Mouse (Mus musculus) MEL (cell line): ENCODE results near the gene Rnf145.

Source experiments
- CTCF ChIP-seq, 3 experiments: IDR thresholded peaks in 2 of 3; conservative IDR thresholded peaks in 1 of 3; 2 replicates each; pipeline ENCODE4 v1.5.1; 2011 to 2012; ENCODE audit warnings: low read length in 3 of 3, low read depth in 2 of 3, mild to moderate bottlenecking in 2 of 3, improper control_type of control experiment in 1 of 3, inconsistent platforms in 1 of 3, mixed read lengths in 1 of 3, moderate library complexity in 1 of 3; ENCODE audit not compliant: control insufficient read depth in 1 of 3, insufficient read depth in 1 of 3, poor library complexity in 1 of 3, severe bottlenecking in 1 of 3
- GATA1 ChIP-seq: IDR thresholded peaks from 2 replicates; pipeline ENCODE4 v1.6.1; 2011; ENCODE audit warnings: low read depth, low read length, improper control_type of control experiment
- MYC ChIP-seq: IDR thresholded peaks from 2 replicates; pipeline ENCODE4 v1.6.1; 2011; ENCODE audit warnings: low read depth, mild to moderate bottlenecking, low read length, improper control_type of control experiment, moderate library complexity
- NELFE ChIP-seq: IDR thresholded peaks from 2 replicates; pipeline ENCODE4 v1.6.1; 2011; ENCODE audit warnings: low read depth, low read length, improper control_type of control experiment
- NRF1 ChIP-seq: IDR thresholded peaks from 2 replicates; pipeline ENCODE4 v1.6.1; 2014; ENCODE audit warnings: low read depth, mild to moderate bottlenecking, inconsistent platforms, low read length, improper control_type of control experiment, moderate library complexity; ENCODE audit not compliant: poor library complexity, insufficient read depth, severe bottlenecking
- POLR2A ChIP-seq, 2 experiments: IDR thresholded peaks; 2 replicates each; pipeline ENCODE4 v1.6.1; 2011 to 2012; ENCODE audit warnings: low read length in 2 of 2, mild to moderate bottlenecking in 2 of 2, control low read depth in 1 of 2, improper control_type of control experiment in 1 of 2, low read depth in 1 of 2, moderate library complexity in 1 of 2; ENCODE audit not compliant: control insufficient read depth in 1 of 2, insufficient read depth in 1 of 2, poor library complexity in 1 of 2
- TAL1 ChIP-seq: IDR thresholded peaks from 2 replicates; pipeline ENCODE4 v1.6.1; 2012; ENCODE audit warnings: mild to moderate bottlenecking, inconsistent platforms, low read length, moderate library complexity, mixed read lengths
- USF1 ChIP-seq: IDR thresholded peaks from 2 replicates; pipeline ENCODE4 v1.6.1; 2014; ENCODE audit warnings: low read depth, mild to moderate bottlenecking, inconsistent platforms, low read length, improper control_type of control experiment, moderate library complexity
- ZC3H11A ChIP-seq: IDR thresholded peaks from 2 replicates; pipeline ENCODE4 v1.6.1; 2012; ENCODE audit warnings: low read depth, mild to moderate bottlenecking, inconsistent platforms, low read length, improper control_type of control experiment
- ZNF384 ChIP-seq: IDR thresholded peaks from 2 replicates; pipeline ENCODE4 v1.6.1; 2012; ENCODE audit warnings: low read depth, mild to moderate bottlenecking, inconsistent platforms, low read length, improper control_type of control experiment

DNA sequence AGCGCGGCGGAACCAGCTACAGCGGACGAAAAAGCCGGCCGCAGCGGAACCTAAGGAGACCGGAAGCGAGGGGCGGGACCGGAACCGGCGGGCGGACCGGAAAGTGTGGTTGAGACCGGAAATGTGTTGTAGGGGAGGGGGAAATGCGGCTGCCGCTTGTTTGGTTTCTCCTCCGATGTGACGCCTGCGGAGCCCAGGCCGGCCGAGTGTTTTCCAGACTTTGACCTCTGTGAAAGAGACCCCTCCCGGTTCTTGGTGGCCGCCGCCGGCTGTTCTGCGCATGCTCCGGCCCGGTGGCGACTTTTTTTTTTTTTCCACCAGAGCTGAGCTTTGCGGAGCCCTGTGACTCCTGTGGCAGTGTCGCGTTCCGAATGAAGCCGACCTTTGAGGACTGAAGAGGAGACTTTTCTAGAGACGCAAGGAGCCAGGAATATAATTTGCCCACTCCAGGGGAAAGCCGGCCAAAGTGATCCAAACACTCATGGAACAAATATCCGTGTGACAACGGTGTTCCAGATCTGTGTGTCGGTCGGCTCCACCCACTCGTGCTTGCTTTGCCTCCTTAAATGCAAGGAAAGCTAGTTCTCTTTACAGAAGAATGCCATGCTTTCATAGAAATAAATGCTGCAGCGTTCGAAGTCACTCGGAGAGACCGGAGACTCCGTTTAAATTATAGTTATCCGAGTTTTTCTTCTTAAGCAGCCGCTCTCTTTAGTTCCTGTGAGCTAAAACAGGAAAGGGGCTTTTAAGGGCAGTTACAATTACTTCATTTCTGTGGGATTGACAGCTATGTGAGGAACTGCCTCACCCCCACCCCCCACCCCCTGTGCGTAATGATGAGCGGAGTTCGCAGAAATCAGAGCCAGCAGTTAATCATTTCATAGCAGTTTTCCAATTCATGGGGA lies 48.1 kb upstream of the Rnf145 start, which contains the start of gene Ublcp1:
- TF ChIP-seq ZC3H11A (no peak), GATA1 (no peak), NELFE (peak; percentile 91), TAL1 (no peak), POLR2A (IDR thresholded peaks at IDR 0.05; ENCODE audit: control insufficient read depth in 1 of 2, insufficient read depth in 1 of 2, low read depth in 1 of 2, low read length in 2 of 2, poor library complexity in 1 of 2) (peak in 1 of 2 experiments; percentile 86; a peak in 3 of 4 replicates), NRF1 (peak; percentile 77), MYC (peak; percentile 44; the same call in 1 of the 2 replicates), USF1 (peak; percentile 43; the same call in 1 of the 2 replicates), ZNF384 (peak; percentile 95), CTCF (IDR thresholded peaks at IDR 0.05 in 2 of 3, conservative IDR thresholded peaks at IDR 0.05 in 1 of 3; ENCODE audit: control insufficient read depth in 1 of 3, insufficient read depth in 1 of 3, low read depth in 2 of 3, low read length in 3 of 3, poor library complexity in 1 of 3, severe bottlenecking in 1 of 3) (no peak)
